Mouse (Mus musculus) 416B (cell line): Measurements from ENCODE around the gene Plod2.

Experiments used
- DNase-seq: peaks from one replicate; pipeline ENCODE4 v3.0.0; 2011; ENCODE audit warnings: low read depth

Gene Plod2

DNA sequence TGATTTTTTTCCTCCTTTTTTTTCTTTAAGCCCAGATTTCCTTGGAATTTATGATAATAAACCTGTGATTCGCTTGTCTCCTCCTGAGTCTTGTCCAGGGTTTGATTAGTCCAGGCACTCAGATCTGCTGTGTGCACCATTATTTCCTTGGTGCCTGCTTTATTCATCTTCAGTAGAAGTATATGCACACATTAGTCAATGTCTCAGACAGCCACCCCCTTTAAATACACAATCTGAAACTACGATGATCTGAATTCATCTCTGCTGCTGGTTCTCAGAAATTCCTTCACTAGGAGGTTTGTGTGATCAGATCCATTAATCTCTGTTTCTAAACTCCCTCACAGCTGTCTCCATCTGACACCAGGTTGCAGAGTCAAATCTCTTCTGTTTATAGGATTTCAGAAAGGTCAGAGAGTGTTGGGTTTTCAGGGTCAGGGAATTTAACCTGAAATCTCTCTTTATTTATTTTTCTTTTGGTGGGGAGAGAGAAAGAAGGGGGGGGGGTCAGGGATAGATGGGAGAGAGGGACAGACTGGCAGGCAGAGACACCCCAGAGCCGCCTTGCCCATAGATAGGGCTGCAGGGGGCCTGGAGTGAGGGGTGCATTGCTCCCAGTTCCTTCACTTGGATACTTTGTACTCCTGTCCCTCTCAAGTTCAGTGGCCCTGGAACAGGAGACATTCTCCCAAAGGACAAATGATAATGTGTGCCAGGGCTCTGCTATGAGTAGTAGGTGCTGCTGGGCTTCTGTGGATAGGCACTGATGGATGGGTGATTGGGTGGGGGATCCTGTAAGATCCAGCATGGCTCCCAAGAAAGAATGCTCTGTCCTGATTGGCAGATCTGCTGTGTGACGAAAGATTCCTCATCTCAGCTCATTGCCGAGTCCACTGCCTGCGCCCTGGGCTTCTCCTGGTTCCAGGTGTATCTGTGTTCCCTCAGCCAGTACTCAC is 13.3 kb downstream of the Plod2 start:
- DNase-seq = no peak

DNA sequence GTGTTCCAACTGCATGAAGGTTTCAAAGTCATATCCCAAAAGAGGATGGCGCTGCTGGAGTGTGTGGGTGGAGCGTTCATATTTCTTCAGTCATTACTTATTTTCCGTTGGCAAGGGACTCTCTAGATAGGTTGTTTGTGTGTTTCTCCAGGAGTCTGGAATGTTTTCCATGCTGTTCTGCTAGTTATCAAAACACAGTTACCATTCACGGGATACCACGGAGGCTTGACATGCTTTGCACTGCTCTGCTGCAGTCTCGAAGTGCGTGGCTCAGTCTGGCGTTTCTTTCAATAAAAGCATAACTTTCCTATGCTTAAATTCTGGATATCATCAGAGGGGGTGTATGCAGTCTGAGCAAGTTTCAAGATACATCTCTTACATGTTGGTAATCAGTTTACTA is 17.7 kb downstream of the Plod2 start:
- no peak for DNase-seq

DNA sequence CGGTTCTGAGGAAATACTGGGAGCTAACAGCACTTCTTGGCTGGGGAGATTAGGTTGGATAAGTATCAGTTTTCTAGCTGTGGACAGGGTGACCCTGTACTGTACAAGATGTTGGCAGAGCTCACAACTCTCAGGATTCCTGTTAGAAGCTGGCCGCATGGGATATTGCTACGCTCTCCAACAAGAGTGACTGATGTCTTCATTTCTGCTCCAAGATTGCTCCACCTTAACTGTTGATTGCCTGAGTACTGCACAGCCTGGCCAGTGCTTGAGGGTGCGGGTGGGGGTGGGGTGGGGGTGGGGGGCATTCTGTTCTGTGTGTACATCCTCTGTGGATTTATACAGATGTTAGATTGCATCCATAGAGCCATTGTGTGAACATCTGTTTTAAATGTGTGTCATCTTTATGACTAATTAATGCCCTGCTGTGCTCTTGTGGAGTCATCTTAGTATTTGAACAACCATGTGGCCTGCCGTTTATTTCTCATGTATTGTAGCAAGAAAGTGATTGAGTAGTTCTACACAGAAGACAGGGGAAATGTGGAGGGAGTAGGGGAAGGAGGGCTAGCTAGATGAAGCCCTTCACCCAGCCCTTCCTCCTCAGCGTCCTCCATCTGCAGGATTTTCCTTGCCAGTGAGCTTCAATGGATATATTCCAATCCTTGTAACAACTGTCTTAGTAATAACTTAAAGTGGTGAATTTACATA is 19.0 kb downstream of the Plod2 start:
- DNase-seq = no peak

DNA sequence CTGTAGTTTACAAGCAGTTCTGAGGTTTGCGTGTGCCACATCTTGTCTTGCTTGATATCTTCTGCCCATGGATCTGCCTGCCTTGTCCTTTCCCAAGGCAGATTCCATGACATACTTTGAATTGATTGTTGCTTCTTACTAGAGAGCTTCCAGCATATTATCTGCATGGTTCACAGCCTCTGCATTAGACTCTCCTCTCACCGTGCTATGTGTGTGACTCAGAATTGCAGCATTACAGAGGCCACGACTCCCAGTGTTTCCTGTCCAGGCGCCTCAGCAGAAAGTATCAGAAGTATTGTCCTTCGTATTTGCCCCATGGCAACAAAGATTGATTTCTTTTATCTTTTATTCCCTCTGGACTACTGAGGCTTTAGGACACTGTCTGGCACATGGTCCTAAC is 20.4 kb downstream of the Plod2 start:
- DNase-seq = peak; percentile 21

DNA sequence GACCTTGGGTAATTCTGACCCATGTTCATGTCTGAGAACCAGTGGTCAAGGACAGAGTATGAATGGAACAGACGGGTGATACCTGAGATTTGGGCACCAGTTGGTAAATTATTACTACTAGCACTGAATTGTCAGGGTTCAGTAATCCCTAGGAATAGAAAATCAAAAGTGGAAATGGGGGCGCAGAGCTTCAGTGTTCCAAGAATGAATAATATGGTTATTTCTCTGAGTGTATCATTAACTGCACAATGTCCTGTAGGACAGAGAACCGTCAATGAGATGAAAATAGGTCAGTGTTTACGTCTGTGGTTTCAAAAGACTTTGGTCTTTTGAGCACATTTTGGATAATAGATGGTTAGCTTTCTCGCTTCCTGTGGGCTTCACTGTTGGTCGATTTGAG is 21.3 kb downstream of the Plod2 start:
- no peak for DNase-seq

DNA sequence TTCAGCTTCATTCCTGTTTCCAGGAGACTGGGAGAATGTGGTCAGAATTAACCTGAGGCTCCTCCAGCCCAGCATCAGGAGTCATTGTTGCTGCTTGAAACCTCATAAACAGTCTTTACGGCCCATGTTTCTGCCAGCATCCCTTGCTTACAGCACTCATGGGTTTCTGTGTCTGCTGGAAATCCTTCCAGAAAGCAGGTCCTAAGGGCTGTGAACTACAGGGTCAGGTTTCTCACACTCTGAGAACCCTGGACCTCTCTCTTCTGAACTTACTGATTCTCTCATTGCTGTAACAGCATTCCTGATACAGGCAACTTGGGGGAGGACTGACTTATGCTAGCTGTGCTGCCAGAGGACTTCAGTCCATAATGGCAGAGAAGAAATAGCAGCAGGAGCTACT is 22.4 kb downstream of the Plod2 start:
- no peak for DNase-seq

DNA sequence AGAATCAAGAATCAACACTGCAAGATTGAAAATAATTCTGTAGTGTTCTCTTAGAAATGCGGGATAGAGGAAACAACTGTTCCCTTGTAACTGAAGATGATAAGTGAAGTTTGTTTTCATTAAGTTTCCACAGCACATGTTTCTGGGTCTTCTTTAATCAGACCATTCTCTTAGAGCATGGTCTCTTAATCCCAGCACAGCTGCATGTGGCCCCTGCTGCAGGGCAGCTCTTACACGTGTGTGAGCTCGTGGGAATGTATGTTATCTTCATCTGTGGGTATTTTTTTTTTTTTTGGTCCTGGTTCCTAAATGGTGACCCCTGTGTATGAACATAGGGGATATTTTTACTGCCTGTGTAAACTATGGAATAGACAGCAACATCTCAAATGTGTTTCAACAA is 24.2 kb downstream of the Plod2 start:
- no peak for DNase-seq

DNA sequence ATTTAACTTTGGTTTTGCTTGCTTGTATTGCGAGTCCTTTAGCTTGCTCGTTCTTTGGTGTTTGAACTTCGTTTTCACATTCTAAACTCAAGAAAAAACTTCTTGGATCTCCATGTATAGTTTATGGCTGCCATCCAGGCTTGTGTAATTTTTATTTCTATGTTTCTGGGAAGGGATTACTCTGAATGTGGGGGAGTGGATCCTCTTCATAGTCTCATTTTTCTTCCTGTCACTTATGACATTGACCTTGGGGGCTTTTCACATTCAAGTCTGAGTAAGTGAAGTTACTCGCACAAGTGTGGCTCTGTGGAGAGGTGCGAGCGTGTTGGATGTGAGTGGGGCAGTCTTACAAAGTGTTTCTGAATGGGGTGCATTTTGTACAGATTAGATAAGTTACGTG is 25.5 kb downstream of the Plod2 start:
- DNase-seq = no peak

DNA sequence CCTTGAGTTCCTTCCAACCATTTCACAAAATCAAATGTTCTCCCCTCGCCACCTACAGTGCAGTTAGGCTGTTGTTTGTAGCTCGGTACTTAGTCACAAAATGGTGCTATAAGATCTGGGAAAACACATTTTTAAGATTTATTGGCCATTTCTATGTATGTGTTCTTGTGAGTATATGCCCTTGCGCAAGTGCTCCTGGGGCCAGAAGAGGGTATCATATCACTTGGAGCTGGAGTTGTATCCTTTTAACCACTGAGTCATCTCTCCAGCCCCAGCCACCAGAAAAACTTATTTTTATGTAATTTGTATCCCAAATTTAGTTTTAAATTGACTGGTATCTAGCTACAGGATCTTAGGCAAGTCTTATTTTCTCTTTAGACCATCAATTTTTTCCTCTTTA is 26.8 kb downstream of the Plod2 start:
- peak; percentile 20 for DNase-seq

DNA sequence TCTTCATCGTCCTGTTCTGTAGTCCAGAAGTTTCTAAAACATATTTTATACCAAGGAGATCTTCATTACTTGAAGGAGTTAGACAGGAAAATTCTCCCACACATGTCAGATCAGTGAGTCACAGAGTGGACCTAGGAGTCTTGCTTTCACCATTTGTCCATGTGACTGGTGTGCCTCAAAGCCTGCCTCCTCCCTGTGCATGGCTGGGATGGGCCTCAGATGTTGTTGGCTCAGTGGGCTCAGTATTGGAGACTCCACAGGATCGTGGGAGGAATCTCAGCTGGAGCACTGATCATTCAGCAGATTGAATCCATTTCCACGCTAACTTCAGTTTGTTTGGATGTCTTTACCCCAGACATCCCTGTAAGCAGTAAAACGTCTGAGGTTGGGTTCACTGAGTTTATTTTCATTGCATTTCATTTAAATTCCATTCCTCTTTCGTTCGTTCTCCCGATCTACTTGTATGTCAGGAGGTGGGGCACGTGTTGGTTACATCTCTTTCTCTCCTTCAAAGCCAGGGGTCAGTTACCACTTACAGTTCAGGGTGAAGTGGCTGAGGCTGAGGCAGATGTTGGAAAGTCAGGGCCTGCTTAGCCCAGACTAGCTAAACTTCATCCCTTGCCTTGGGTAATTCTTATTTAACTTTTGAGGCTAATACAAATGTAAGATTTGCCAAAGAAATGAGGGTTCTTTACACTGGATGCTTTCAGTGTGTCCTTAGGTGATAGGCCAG is 30.5 kb downstream of the Plod2 start:
- DNase-seq = no peak

DNA sequence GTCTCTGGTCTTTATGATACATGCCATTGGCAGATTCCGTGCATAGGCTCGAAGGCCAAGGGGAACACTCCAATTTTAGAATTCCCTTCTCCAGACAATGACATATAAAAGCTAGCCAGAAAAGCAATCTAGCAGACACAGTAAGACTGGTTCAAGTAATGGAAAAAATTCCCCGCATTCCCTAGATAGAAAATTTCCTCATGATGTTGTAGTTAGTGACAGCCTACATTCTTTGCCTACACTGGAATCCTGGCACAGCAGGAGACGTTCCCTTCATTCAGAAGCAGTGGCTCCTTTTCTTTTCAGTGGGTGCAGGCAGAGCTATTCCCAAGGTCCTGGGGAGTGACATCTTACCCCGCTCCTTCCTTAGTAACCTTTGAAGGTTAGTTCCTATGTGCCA is 41.9 kb downstream of the Plod2 start:
- DNase-seq = no peak

DNA sequence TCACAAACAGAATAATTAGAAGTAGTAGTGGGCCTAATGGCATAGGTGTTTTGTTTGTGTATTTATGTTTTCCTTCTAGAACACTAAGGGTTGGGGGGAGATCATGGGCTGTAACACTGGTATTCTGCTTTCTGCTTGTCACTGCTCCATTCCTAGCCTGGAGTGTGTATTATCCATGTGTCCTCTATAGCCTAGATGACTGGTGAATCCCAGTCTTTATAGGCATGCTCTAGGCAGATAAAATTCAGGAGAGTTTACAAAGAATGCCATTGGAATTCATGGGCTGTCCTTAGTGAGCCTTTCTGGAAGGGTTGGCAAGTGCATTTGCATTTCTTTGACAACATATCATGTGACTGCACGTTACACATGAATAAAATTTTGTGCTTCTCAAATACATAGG is 44.0 kb downstream of the Plod2 start:
- DNase-seq = no peak

DNA sequence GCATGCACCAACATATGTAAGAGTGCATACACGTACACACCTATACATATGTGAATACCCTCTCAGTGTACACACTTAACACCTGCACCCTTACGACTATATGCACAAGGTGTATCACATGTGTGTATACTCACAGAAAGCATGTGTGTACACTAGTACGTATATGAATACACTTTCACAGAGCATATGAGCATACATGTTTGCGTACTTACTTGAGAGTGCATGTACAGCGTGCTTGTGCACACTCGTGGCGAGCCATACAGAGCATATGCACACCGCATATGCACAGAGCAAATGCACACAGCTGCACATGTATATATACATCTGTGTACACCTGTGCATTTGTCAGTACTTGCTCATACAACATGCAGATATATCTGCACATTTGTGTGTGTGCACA is 45.4 kb downstream of the Plod2 start:
- no peak for DNase-seq

DNA sequence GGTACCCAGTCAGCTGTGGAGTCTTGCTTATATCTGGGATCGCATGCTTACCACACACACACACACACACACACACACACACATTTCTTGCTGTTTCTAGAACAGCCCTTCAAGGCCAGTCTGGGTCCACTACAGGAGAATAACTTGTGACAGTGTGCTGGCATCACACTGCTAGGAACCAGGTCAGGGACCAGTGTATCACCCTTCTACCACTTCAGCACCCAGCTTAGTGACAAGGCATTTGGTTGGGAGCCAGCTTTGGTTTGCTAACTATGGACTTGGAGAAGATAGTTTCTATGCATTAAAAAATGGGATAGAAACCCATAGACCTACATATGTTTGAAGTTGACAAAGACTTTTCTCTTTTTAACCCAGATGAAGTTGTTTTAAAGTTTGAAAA is 46.2 kb downstream of the Plod2 start:
- no peak for DNase-seq

DNA sequence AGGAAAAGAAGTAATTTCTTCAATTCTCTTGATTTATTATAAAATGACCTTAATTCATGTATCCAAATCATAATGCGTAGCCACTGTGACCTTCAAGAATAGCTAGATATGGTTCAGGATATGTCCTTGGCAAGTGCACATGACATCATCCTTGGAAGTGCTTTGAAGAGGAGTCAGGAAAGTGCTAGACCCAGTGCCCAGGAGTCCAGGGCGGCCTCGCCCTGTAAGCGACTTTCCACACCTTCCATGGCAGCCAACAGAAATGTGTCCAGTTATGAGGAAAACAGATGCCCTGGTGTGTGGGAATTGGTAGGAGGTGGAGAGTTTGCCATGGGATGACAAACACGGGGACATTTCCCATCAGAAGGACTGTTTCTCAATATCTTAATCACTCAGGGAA is 47.0 kb downstream of the Plod2 start:
- DNase-seq = no peak

DNA sequence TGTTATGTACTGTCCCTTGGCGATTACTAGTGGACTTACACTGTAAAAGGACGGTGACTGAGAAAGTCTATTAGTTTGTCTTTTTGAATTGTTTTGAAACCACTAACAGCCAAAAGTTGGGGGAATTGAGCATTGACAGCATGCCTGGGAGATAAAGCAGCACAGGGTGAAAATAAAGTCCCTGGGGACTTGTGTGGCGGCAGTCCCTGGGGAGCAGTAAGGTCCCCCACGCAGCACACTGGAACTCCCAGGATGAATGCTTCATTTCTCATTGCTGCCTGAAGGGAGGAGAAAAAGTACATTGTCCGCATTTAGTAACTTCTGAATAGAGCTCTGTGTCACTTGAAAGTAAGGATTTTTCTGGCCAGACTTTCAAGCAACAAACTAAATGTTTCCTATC is 49.5 kb downstream of the Plod2 start:
- no peak for DNase-seq

DNA sequence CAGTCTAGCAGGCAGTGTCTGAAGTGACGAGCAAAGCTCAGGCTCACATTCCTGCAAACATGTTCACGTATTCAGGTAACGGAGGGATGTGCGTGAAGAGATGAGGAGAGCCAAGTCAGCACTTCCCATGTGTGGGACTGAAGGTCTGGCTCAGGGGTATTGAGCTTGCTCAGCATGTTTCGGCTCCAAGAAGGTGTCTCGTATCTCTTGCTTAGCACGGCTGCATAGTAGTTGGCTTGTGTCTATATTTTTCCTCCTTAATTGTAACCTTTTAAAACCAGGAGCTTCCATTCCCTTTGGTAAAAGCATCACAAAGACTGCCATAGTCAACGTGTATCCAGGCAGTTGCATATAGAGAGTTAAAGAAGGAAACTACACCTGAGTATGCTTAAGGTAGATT is 50.7 kb downstream of the Plod2 start:
- DNase-seq = no peak

DNA sequence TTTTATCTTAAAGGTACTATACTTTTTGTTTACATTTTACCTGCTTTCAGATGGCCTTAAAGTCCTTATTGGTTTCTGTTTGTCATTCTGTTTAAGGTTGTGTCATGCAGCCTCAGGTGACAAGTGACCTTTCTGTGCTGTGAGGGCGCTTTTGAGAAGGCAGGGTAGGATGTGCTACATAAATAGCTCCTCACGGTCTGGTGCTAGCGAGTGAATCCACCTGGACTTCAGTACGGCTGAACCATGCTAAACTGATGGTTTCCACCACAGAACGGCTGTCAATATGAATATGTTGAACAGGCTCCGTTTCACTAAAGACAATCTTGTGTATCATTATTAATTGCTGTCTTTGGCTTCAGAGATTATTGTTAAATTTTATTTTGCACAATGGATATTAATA is 52.5 kb downstream of the Plod2 start:
- no peak for DNase-seq

DNA sequence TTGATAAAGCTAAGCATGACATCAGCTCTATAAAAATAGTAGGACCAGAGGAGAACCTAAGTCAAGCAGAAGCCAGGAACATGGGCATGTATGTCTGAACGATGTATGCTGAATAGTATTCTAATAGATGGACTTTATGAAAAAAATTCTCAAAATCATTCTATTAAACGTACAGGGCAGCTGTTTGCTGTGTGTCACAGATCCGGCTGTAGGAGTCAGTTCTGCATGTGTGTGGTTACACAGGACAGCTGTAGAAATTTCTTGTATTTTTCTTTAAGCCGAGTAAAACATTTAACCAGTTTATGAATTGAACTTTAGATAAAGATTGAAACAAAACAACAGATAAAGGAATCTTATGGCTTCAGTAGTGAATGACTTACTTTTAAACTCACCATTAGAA is 53.3 kb downstream of the Plod2 start:
- DNase-seq = no peak

DNA sequence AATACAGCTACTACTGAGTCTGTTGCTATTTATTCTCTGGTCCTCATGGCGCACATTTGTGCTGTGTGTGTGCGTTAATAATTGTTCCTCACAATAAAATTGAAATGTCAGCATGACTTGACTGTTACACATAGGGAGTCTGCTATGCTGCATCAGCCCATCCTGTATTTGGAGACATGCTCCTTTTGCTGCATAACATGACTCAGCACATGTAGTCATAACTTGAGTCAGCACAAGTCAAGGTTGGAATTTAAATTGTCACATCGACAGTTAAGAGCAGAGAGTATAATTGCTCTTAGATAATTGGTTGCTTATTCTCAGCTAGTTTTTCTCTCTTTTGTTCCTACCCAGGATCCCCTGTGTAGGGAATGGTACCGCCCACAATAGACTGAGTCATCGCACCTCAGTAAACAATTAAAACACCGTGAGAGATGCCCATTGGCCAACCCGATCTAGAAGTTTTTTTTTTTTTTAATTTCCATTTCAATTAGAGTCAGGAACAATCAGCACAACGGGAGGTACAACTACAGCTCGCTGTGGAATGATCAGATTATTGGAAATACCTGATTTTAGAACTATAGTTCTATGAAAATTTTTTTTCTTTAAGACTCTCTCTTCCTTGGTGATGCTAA is 55.0 kb downstream of the Plod2 start:
- peak; percentile 43 for DNase-seq

DNA sequence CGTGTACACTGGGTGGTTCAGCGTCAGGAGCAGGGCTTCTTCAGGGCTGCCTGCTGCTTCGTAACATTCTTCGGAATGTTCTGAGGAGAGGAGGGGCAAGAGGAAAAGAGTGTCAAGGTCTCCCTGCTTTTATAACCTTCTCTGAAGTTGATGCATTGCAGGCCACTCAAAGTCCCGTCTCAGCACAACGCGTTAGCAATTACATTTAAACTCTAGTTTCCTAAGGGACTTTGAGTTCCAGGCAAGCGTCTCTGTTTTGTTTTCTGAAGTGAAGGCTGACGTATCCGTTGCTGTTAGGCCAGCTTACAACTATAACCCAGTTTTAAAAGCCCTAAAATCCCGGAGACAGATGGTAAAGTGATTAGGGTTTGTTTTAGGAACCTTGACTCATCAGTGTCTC is 55.8 kb downstream of the Plod2 start:
- DNase-seq = no peak

DNA sequence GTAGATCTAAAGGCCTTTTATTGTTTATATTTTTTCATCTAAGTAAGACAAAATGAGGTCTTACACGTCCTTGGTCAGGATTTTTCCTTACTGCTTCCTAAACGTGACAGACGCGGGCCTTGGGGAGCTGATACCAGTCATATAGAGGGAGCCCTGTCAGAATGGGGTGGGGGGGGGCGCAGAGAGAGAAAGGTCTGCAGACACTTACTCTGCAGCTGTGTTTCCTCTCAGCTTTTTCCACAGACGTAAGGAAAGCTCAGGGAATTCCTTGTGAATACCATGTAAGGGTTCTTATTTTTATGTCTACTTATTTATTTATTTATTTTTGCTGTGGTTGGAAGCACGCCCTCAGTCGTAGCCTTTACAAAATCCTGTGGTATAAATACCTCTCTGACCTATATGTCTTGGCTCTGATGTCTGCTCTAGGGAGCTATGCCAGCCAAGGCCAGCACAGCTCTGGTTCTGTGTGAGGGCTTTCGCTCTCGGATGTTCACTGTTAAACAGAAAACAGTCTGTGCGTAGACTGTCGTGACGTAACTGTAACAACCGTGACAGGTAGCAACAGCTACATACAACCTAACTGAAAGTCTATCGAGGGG is 58.0 kb downstream of the Plod2 start:
- no peak for DNase-seq
